Mouse (Mus musculus): ENCODE measurements at regions not wholly inside any gene's neighbourhood (a gene's known extent, or its start where the extent isn't known, plus 50 kb on each side); places are given as distances from the start of the nearest gene placed in this dataset.
"Not testable (repeated sequence)": the region's sequence is repeated elsewhere in the genome, so short reads cannot be mapped to it uniquely, and the experiment has no call there.

DNA sequence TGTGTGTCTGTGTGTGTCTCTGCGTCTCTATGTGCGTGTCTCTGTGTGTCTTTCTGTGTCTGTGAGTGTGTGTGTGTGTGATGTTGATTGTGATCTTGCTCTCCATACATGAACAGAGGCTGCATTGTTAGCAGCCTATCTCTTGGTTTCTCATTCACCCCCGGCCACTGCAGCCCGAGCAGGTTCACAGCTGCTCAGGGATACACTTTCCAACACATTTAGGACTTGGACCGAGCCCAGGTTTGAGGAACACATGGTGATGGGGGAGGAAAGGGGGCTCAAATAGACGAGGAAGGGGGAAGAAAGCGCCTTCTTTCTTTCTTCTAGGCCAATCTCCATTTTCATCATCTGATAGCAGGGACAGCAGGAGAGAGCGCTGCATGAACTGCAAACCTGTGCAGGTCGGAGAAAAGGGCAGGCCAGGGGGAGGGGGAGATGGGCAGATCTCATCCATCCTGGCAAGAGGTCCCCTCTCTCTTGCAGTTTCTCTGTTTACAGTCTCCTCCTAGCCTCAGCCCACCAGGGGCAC lies 123.2 kb downstream of the Zfp36l1 start:
- no peak for DNase-seq (ENCODE audit: low spot score)

- no peak for DNase-seq (ENCODE audit: low spot score)
Measured at GRCm38 (mm10) chr12:79988401-79989358, 124.1 kb downstream of the Zfp36l1 start.

DNA sequence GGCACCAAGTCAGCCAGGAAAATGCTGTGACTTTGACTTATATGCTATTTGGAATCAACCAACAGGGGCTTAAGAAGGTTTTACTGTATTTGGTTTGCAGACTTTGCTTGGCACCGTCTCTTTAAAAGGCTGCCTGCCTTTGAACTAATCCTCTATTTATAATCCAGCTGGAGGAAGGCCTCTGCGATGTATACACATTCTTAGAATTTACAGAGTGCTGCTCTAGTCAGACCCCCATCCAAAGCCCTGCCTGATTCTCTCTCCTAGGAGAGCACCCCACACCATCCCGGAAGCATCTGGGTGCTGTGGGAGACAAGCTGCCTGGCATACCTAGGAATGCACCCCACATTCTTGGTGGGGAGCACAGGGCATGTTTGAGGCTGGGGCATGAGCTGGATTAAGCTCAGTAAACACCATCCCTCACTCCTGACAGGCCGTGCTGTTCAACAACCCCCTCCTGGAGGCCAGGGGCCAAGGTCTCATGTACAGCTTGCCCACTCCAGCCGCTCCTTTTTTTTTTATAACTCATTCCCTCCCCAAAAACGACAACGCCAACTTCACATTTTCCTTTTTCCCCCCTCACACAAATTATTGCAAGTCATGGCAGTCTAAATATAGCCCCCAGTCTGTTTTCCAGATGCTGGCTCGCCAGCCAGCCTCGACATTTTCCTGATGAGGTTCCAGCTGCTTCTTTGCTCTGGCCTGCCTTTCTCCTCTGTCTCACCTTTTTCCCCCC lies 126.4 kb downstream of the Zfp36l1 start:
- DNase-seq (ENCODE audit: low spot score), result no peak

- DNase-seq (ENCODE audit: low spot score), result no peak
Measured at GRCm38 (mm10) chr12:79984985-79985747, 127.6 kb downstream of the Zfp36l1 start.

DNA sequence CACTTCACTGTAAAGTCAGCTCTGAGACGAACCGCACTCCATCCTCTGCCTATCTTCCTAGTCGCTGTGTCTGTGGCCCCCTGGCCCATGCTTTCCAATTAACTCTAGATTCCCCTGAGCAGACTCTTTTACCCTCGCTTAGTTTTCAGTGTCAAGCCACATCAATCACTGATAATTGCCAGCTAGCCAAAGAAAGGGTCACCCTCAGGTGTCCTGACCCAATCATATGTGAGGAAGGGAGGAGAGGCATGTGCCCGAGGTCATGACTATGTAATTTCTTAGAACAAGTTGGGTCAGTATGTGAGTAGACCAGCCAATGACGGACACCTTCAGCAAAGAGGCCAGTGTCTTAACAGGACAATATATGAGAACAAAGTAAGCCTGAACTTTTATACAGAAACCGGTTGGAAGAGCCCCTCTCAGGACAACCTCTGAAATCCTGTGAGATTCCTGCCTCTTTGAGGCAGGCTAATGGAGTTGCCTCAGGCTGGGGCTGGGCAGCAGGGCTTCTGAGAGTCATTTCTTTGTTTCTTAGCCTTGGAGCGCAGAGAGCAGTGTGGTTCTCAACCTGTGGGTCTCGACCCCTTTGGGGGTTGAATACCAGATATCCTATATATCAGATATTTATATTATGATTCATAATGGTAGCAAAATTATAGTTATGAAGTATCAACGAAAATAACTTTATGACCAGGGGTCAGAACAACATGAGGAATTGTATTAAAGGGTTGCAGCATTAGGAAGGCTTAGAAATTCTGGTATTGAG lies 128.6 kb downstream of the Zfp36l1 start:
- peak; percentile 67 for DNase-seq (ENCODE audit: low spot score)

- no peak for DNase-seq (ENCODE audit: low spot score)
Measured at GRCm38 (mm10) chr12:79983232-79983631, 129.6 kb downstream of the Zfp36l1 start.

DNA sequence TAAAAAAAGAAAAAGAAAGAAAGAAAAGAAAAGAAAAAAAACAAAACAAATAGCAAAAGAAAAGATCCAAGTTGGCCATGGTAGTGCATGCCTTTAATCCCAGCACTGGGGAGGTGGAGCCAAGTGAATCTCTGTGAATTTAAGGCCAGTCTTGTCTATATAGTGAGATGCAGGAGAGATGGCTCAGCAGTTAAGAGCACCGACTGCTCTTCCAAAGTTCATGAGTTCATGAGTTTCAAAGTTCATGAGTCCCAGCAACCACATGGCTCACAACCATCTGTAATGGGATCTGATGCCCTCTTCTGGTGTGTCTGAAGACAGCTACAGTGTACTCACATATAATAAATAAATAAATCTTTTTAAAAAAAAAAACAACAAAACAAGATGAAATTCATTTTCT lies 130.3 kb downstream of the Zfp36l1 start:
- not testable (repeated sequence) for DNase-seq (ENCODE audit: low spot score)

DNA sequence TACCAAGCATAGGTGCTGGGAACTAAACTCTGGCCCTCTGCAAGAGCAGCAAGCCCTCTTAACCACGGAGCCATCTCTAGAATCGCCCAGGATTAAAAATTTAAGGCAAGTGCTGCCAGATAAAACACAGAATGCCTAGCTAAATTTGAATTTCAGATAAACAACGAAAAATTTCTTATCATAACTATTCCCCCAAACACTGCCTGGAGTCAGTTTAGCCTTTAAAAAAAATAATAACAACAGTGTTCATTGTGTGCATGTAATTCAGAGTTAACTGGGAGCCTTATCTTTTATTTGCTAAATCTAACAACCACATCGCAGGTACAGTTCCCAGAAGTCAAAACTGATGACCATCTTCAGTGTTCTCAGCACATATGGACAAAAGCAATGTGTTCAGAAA lies 132.1 kb downstream of the Zfp36l1 start:
- no peak for DNase-seq (ENCODE audit: low spot score)

GRCm38 (mm10) chr12:79977136-79977535 lies 135.7 kb downstream of the Zfp36l1 start:
- no peak for DNase-seq (ENCODE audit: low spot score)

GRCm38 (mm10) chr12:79975466-79976239 lies 137.2 kb downstream of the Zfp36l1 start:
- DNase-seq (ENCODE audit: low spot score), result peak; percentile 65

DNA sequence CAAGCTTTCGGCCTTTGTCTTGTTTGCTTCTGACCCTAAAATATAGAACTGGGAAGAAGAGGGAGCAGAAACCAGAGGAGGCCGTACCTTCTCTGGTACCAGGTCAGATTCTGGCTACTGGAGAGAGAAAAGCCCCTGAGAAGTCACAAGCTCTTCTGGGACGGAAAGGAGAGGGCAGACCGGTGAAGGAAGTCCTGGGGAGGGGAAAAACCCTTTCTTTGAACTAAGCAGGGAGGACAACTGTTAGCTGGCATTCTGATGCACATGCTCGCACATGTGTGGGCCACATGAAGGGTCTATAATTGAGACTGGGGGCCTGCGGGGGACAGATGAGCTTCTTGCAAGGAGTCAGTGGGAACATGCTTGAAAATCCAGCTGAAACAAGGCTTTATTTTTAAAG lies 137.8 kb downstream of the Zfp36l1 start:
- no peak for DNase-seq (ENCODE audit: low spot score)

DNA sequence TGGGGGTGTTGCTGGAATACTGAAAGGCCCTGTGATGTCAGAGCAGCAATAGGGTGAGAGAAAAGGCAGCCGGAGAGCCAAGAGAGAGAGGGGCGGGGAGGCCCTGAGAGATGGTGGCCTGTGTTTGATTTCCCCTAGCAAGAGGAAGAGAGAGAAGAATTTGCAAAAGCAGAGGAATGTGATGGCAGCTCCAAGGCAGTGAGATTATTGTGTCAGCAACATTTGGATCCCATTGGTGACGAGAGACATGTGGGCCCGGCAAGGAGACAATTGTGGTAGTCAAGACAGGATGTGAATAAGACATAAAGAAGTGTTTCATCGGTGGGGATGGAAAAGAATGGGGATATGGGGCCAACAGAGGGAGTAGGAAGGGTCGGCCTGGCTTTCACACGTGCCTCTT lies 138.3 kb downstream of the Zfp36l1 start:
- DNase-seq (ENCODE audit: low spot score), result no peak

DNA sequence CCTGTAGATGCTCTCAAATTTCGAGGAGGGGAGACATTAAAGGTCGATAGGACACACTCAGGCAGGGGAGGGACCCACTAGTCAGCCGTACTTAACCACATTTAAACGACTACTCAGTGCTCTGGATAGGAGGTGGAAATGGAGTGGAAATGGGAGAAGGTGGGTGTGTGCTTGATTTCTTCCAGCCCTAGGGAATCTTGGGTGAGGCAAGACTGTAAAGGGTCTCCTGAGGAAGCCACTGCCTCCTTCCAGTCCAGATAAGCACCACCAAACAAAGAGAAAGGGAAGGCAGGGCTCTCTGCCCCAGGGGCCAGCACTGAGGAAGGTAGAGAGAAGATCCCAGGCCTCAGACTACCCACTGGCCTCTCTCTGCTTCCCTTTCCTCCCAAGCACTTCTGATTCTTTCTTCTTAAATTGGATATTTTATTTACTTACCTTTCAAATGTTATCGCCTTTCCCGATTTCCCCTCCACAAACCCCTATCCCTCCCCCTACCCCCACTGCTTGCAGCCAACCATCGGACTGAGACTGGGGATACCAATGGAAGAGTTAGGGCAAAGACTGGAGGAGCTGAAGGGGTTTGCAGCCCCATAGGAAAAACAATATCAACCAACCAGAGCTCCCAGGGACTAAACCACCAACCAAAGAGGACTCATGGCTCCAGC lies 139.1 kb downstream of the Zfp36l1 start:
- DNase-seq (ENCODE audit: low spot score), result no peak

DNA sequence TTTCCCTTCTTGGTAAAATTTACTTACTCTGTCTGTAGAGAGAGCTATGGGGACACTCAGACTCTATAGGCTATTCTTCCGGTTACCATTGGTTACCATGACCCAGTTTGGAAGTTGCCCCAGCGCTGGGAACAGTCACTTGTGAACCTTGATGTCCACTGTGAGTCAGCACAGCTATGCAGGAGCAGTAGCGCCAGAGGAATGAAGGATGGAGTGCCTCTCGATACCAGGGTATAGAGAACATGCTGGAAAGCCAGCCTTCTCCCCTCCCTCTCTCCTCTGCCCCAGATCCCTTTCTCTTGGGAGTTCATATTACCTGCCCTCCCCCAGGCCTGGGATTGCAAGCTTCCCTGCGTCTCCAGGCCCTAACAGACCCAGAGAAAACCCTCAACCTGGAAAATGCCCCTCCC lies 141.8 kb downstream of the Zfp36l1 start:
- no peak for DNase-seq (ENCODE audit: low spot score)

DNA sequence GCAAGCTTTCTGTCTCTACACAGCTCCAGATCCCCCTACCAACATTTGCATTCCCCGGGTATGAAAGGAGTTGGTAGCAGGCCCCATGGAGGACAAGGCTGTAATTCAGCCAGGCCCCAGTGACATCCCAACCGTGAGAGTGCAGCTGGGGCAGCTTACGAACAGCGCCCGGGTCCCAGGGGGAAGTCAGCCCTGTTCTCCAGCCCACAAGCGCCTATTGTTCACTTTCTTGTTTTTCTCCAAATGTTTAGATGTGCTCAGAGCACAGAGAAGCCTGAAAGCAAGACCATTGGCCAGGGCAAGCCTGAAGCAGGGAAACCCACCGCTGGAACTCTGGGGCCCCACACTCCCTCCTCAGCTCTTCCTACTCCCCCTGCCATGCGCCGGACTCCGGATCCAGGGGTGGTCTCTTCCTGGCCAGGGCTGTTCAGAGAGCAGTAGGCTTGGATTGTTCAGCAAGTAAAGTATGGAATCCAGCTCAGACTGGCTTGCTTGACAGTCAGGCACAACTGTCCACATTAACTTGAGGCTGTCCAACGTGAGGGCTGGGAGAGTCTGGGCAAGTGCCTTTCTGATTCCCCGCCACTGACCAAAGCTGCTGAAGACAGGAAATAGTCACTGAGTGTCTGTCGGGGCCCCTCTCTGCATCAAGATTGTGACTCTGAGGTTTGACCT lies 142.4 kb downstream of the Zfp36l1 start:
- DNase-seq (ENCODE audit: low spot score), result peak; percentile 54

DNA sequence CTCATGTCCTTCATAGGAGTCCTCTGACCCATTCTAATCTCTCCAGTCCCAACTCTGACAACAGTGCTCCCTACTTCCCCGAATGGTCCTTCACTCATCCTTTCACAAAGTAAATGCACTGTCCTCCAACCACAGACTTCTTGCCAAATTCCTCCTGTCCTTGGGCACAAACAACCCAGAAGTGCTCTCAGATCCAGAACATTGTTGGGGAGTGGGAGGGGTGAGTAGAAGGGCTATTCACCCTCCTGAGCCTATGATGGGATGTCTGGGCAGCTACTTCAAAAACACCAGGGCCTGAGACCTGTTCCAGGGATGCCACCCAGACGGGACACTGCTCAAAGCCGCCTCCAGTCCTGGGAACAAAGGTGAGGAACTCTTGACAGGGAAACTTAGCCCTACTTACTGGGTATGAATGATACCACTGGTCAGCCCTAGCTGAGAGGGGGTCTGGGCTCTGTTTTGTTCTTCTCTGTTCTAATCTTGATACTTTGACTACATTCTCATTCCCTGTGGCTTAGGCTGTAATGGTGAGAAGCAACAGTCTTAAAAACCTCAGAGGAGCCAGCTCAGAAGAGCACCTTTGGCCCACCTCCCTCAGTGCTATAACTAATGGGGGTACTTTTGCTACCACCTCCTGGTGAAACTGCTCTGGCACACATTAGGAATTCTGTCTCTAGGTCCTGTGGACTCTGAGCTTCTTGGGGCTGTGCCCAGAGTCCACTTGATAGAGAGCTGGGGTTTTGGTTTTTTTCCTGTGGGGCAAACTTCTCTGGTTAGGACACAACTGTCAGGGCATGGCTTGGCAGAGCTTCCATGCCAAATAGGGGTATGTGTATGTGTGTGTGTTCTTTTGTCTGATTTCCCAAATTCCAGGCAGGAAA lies 143.2 kb downstream of the Zfp36l1 start:
- no peak for DNase-seq (ENCODE audit: low spot score)

DNA sequence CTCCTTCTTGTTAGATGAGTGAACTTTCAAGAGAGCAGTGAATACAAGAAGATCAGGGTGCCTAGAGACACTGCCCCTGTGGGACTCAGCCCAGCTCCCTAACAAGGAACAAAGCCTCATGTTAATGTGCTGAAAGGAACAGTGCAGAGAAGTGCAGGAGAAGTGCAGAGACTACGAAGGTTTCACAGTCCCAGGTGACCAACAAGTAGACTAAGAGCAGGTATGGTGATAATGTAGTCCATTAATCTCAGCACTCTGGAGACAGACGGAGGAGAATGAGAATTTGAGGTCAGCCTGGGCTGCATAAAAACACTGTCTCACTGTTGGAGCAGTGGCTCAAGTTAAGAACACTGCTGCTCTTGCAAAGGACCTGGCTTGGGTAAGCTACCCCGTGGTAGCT lies 144.1 kb downstream of the Zfp36l1 start:
- no peak for DNase-seq (ENCODE audit: low spot score)

DNA sequence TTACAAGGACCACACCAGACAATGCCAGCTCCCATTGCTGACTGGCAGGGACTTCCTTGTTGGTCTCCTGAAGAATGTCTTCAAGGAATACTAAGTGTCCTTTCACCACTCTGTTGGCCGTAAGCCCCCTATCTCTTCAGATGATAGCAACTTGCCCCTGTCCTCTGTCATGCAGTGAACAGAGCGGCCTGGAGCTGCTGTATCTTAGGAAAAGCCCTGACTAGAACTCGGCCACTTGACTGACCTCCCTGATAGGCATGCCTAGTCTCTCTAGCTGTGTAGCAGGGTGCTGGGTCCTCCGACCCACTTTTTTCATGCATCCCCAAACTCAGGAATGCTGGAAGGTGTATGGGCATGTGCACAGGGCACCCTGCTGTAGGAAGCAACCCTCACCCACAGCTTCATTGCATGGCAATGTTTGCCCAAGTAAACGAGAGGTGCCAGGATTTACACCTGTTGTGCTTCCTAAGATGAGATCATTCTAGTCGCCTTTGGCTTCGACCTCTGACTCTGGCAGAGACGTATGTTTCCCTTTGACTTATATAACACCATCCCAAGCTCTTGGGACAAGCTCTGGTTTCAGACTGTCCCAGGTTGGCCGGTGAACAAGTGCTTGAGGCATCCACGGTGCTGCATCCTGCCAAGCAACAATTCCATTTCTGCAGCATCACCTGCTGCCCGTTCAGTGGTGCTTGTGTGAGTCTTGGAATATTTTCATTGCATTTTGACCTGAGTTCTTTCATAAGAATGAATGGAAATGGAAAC lies 145.1 kb downstream of the Zfp36l1 start:
- no peak for DNase-seq (ENCODE audit: low spot score)
